Mouse (Mus musculus) liver, embryonic 13.5 days (tissue): Measurements from ENCODE around the gene Arhgap15. TPM values are rescaled to one million over a fixed set of nuclear protein-coding genes. Genes with fewer than 3 reads are reported as not detected.

ENCODE experiments used
- ATAC-seq: fragments of 200-750 bp; cut with Nextera tagmentation; 2 replicates; pipeline ENCODE4 v1.8.0; 2017; ENCODE audit warnings: low read depth, mild to moderate bottlenecking, moderate number of reproducible peaks, moderate library complexity
- DNase-seq: peaks from one replicate; pipeline ENCODE4 v3.0.0; 2022
- H3K27ac ChIP-seq: fragments of 300-500 bp; sonication (generic); 2 replicates; pipeline ENCODE4 v1.5.1; 2015; ENCODE audit warnings: moderate library complexity, mild to moderate bottlenecking, inconsistent platforms
- H3K27me3 ChIP-seq: fragments of 300-500 bp; sonication (generic); 2 replicates; pipeline ENCODE4 v1.6.1; 2015; ENCODE audit warnings: mild to moderate bottlenecking, inconsistent platforms
- H3K36me3 ChIP-seq: fragments of 300-500 bp; sonication (generic); 2 replicates; pipeline ENCODE4 v1.6.1; 2015; ENCODE audit warnings: mild to moderate bottlenecking, inconsistent platforms
- H3K4me1 ChIP-seq: fragments of 300-500 bp; sonication (generic); replicated peaks from 2 replicates; pipeline ENCODE4 v1.6.1; 2015; ENCODE audit warnings: inconsistent platforms
- H3K4me2 ChIP-seq: fragments of 300-500 bp; sonication (generic); 2 replicates; pipeline ENCODE4 v1.6.1; 2015; ENCODE audit warnings: inconsistent platforms, mild to moderate bottlenecking, moderate library complexity
- H3K4me3 ChIP-seq: fragments of 300-500 bp; sonication (generic); replicated peaks from 2 replicates; pipeline ENCODE4 v1.5.1; 2015; ENCODE audit warnings: mild to moderate bottlenecking, inconsistent platforms
- H3K9ac ChIP-seq: fragments of 300-500 bp; sonication (generic); 2 replicates; pipeline ENCODE4 v1.6.1; 2015; ENCODE audit warnings: mild to moderate bottlenecking, inconsistent platforms
- H3K9me3 ChIP-seq: fragments of 300-500 bp; sonication (generic); replicated peaks from 2 replicates; pipeline ENCODE4 v1.6.1; 2016; ENCODE audit warnings: inconsistent platforms
- WGBS: fragments of 180-500 bp; shearing (Covaris S2); methylation state at CpG from one replicate; pipeline ENCODE4 v1.1.7; 2015; ENCODE audit not compliant: insufficient replicate concordance; 5-methylcytosine and 5-hydroxymethylcytosine counted together
- polyA plus RNA-seq: library from polyadenylated mRNA; unstranded; fragments of >200 nt; fragmentation: Nextera tagmentation; extraction: Ambion mirVana; gene quantifications from 2 replicates; pipeline ENCODE4 v1.2.1, GENCODE M21; 2015

Gene Arhgap15
- polyA plus RNA-seq, 1 experiment from 2014 or later = 4.5 TPM

- no peaks in the 10 kb centered on the region for H3K9me3 ChIP-seq
- no peaks in the 10 kb centered on the region for H3K27me3 ChIP-seq
- H3K27ac ChIP-seq = no peak overlapping the region
- no peak overlapping the region for H3K9ac ChIP-seq
- no peaks in the 10 kb centered on the region for H3K4me1 ChIP-seq
- no peak overlapping the region for H3K4me2 ChIP-seq
- ATAC-seq (no peak), DNase-seq (no peak)
- no peaks in the 10 kb centered on the region for H3K36me3 ChIP-seq
- no peak overlapping the region for H3K4me3 ChIP-seq
- 46% methylated on average over 1 of the region's 1 CpGs for WGBS
Observed at GRCm38 (mm10) chr2:44044634-44045033, 296.0 kb downstream of the Arhgap15 start.

- WGBS = 77% methylated on average over 1 of the region's 1 CpGs
Observed at GRCm38 (mm10) chr2:44045231-44045630, 296.6 kb downstream of the Arhgap15 start.

GRCm38 (mm10) chr2:44060306-44060705 lies 311.7 kb downstream of the Arhgap15 start:
- Histone ChIP-seq H3K9ac (no peak overlapping the region), H3K27ac (no peak overlapping the region), H3K4me3 (no peak overlapping the region), H3K27me3 (no peaks in the 10 kb centered on the region), H3K36me3 (no peaks in the 10 kb centered on the region), H3K9me3 (no peaks in the 10 kb centered on the region), H3K4me2 (no peak overlapping the region), H3K4me1 (no peaks in the 10 kb centered on the region)
- no peak for DNase-seq
- ATAC-seq = no peak
- 80% methylated on average over 9 of the region's 9 CpGs for WGBS

More at GRCm38 (mm10) chr2:44045231-44045630, 296.6 kb downstream of the Arhgap15 start:
- no peak for ATAC-seq
- no peaks in the 10 kb centered on the region for H3K27me3 ChIP-seq
- H3K4me2 ChIP-seq = no peak overlapping the region
- no peak overlapping the region for H3K9ac ChIP-seq
- no peak overlapping the region for H3K27ac ChIP-seq
- no peak overlapping the region for H3K4me3 ChIP-seq
- no peak for DNase-seq
- no peaks in the 10 kb centered on the region for H3K4me1 ChIP-seq
- H3K36me3 ChIP-seq = no peaks in the 10 kb centered on the region
- no peaks in the 10 kb centered on the region for H3K9me3 ChIP-seq

GRCm38 (mm10) chr2:44060716-44061115 lies 312.1 kb downstream of the Arhgap15 start:
- DNase-seq (no peak), ATAC-seq (no peak)
- 81% methylated on average over 8 of the region's 8 CpGs for WGBS
- H3K27ac ChIP-seq = no peak overlapping the region
- H3K9me3 ChIP-seq = no peaks in the 10 kb centered on the region
- no peaks in the 10 kb centered on the region for H3K27me3 ChIP-seq
- no peak overlapping the region for H3K9ac ChIP-seq
- no peak overlapping the region for H3K4me3 ChIP-seq
- no peak overlapping the region for H3K4me2 ChIP-seq
- H3K36me3 ChIP-seq = no peaks in the 10 kb centered on the region
- H3K4me1 ChIP-seq = no peaks in the 10 kb centered on the region

- H3K36me3 ChIP-seq = no peaks in the 10 kb centered on the region
- no peak overlapping the region for H3K4me3 ChIP-seq
- ATAC-seq = no peak
- H3K27me3 ChIP-seq = no peaks in the 10 kb centered on the region
- 68% methylated on average over 5 of the region's 5 CpGs for WGBS
- no peaks in the 10 kb centered on the region for H3K4me1 ChIP-seq
- H3K9me3 ChIP-seq = no peaks in the 10 kb centered on the region
- H3K9ac ChIP-seq = no peak overlapping the region
- no peak for DNase-seq
- H3K27ac ChIP-seq = no peak overlapping the region
- no peak overlapping the region for H3K4me2 ChIP-seq
Observed at GRCm38 (mm10) chr2:44065067-44065466, 316.4 kb downstream of the Arhgap15 start.

- no peaks in the 10 kb centered on the region for H3K36me3 ChIP-seq
- no peak overlapping the region for H3K27ac ChIP-seq
- no peak overlapping the region for H3K9ac ChIP-seq
- no peaks in the 10 kb centered on the region for H3K4me1 ChIP-seq
- H3K4me2 ChIP-seq = no peak overlapping the region
- no peaks in the 10 kb centered on the region for H3K9me3 ChIP-seq
- WGBS = 67% methylated on average over 7 of the region's 7 CpGs
- H3K4me3 ChIP-seq = no peak overlapping the region
- DNase-seq (no peak), ATAC-seq (no peak)
- no peaks in the 10 kb centered on the region for H3K27me3 ChIP-seq
Observed at GRCm38 (mm10) chr2:44068151-44068840, 319.7 kb downstream of the Arhgap15 start.

- Histone ChIP-seq H3K4me1 (no peaks in the 10 kb centered on the region), H3K27ac (no peak overlapping the region), H3K9ac (no peak overlapping the region), H3K4me3 (no peak overlapping the region), H3K27me3 (no peaks in the 10 kb centered on the region), H3K36me3 (no peaks in the 10 kb centered on the region), H3K9me3 (no peaks in the 10 kb centered on the region), H3K4me2 (no peak overlapping the region)
- DNase-seq (no peak), ATAC-seq (no peak)
- 65% methylated on average over 2 of the region's 2 CpGs for WGBS
Observed at GRCm38 (mm10) chr2:44068906-44069305, 320.3 kb downstream of the Arhgap15 start.

- no peaks in the 10 kb centered on the region for H3K9me3 ChIP-seq
- no peak overlapping the region for H3K9ac ChIP-seq
- H3K4me3 ChIP-seq = no peak overlapping the region
- DNase-seq (no peak), ATAC-seq (no peak)
- no peaks in the 10 kb centered on the region for H3K27me3 ChIP-seq
- H3K4me1 ChIP-seq = no peaks in the 10 kb centered on the region
- H3K36me3 ChIP-seq = no peaks in the 10 kb centered on the region
- H3K4me2 ChIP-seq = no peak overlapping the region
- no peak overlapping the region for H3K27ac ChIP-seq
Observed at GRCm38 (mm10) chr2:44076570-44076969, 327.9 kb downstream of the Arhgap15 start.

- H3K4me2 ChIP-seq = no peak overlapping the region
- 72% methylated on average over 6 of the region's 6 CpGs for WGBS
- H3K4me1 ChIP-seq = no peaks in the 10 kb centered on the region
- H3K4me3 ChIP-seq = no peak overlapping the region
- DNase-seq (no peak), ATAC-seq (no peak)
- H3K27me3 ChIP-seq = no peaks in the 10 kb centered on the region
- no peak overlapping the region for H3K9ac ChIP-seq
- no peak overlapping the region for H3K27ac ChIP-seq
- H3K36me3 ChIP-seq = no peaks in the 10 kb centered on the region
- H3K9me3 ChIP-seq = no peaks in the 10 kb centered on the region
Observed at GRCm38 (mm10) chr2:44080530-44080929, 331.9 kb downstream of the Arhgap15 start.

- no peak overlapping the region for H3K9ac ChIP-seq
- 73% methylated on average over 4 of the region's 4 CpGs for WGBS
- no peak overlapping the region for H3K4me3 ChIP-seq
- no peaks in the 10 kb centered on the region for H3K4me1 ChIP-seq
- ATAC-seq = no peak
- H3K4me2 ChIP-seq = no peak overlapping the region
- H3K27me3 ChIP-seq = no peaks in the 10 kb centered on the region
- H3K27ac ChIP-seq = no peak overlapping the region
- DNase-seq = no peak
- no peaks in the 10 kb centered on the region for H3K9me3 ChIP-seq
- no peaks in the 10 kb centered on the region for H3K36me3 ChIP-seq
Observed at GRCm38 (mm10) chr2:44081241-44081640, 332.6 kb downstream of the Arhgap15 start.

GRCm38 (mm10) chr2:44084471-44084870 lies 335.8 kb downstream of the Arhgap15 start:
- H3K4me1 ChIP-seq = no peaks in the 10 kb centered on the region
- H3K36me3 ChIP-seq = no peaks in the 10 kb centered on the region
- DNase-seq = no peak
- ATAC-seq = no peak
- no peaks in the 10 kb centered on the region for H3K27me3 ChIP-seq
- no peak overlapping the region for H3K4me3 ChIP-seq
- H3K9me3 ChIP-seq = no peaks in the 10 kb centered on the region
- 47% methylated on average over 2 of the region's 2 CpGs for WGBS
- no peak overlapping the region for H3K27ac ChIP-seq
- H3K9ac ChIP-seq = no peak overlapping the region
- H3K4me2 ChIP-seq = no peak overlapping the region

- Histone ChIP-seq H3K4me2 (no peak overlapping the region), H3K27ac (no peak overlapping the region), H3K4me1 (no peaks in the 10 kb centered on the region), H3K27me3 (no peaks in the 10 kb centered on the region), H3K4me3 (no peak overlapping the region), H3K9me3 (no peaks in the 10 kb centered on the region), H3K9ac (no peak overlapping the region), H3K36me3 (no peaks in the 10 kb centered on the region)
- DNase-seq (no peak), ATAC-seq (no peak)
- 49% methylated on average over 5 of the region's 5 CpGs for WGBS
Observed at GRCm38 (mm10) chr2:44086403-44087056, 337.9 kb downstream of the Arhgap15 start.
